Mouse (Mus musculus) hematopoietic stem cell, adult 5-6 weeks (primary cell): ENCODE measurements around the gene Slc35f5. TPM values are rescaled to one million over a fixed set of nuclear protein-coding genes. Genes with fewer than 3 reads are reported as not detected.

Experiments
- ATAC-seq, 2 experiments: fragments of 125-278 bp in 1 of 2; replicated peaks in 1 of 2; 2 replicates each; pipeline ENCODE4 v1.8.0; 2016 to 2017; ENCODE audit warnings: inconsistent platforms in 2 of 2, mild to moderate bottlenecking in 2 of 2, moderate number of reproducible peaks in 2 of 2, low read depth in 1 of 2, moderate TSS enrichment in 1 of 2; ENCODE audit not compliant: low FRiP score in 2 of 2, poor library complexity in 2 of 2, severe bottlenecking in 2 of 2, insufficient read depth in 1 of 2, low TSS enrichment in 1 of 2
- total RNA-seq: library from RNA; stranded (forward); fragments of 172-1452, 232-1000 nt; gene quantifications from 2 replicates; pipeline ENCODE4 v1.2.3, GENCODE M21; 2017

The Slc35f5 gene
- total RNA-seq, 1 experiment from 2014 or later = 13.5 TPM

- no peak for ATAC-seq
These were observed 674 bp upstream of the Slc35f5 start for GRCm38 (mm10) chr1:125559721-125560120.

GRCm38 (mm10) chr1:125561206-125561605 lies 811 bp downstream of the Slc35f5 start:
- ATAC-seq = peak; percentile 2 to 3; a peak in 1 of 4 replicates

GRCm38 (mm10) chr1:125561841-125562240 lies 1.4 kb downstream of the Slc35f5 start:
- ATAC-seq = no peak

- no peak for ATAC-seq
These were observed 7.7 kb downstream of the Slc35f5 start for GRCm38 (mm10) chr1:125568126-125568525.

DNA sequence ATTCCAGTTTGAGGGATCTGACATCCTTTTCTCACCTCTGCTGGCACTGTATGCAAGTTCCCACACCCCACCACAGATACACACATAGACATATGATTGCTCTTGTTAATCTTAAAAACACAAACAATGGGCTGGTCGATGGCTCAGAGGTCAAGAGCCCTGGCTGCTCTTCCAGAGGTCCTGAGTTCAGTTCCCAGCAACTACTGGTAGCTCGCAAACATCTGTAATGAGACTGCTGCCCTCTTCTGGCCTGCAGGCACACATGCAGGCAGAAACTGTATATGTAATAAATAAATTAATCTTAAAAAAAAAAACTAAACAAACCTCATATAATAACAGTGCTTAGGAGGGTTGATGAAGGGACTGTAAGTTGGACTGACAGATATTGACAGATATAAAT lies 13.8 kb downstream of the Slc35f5 start:
- no peak for ATAC-seq

DNA sequence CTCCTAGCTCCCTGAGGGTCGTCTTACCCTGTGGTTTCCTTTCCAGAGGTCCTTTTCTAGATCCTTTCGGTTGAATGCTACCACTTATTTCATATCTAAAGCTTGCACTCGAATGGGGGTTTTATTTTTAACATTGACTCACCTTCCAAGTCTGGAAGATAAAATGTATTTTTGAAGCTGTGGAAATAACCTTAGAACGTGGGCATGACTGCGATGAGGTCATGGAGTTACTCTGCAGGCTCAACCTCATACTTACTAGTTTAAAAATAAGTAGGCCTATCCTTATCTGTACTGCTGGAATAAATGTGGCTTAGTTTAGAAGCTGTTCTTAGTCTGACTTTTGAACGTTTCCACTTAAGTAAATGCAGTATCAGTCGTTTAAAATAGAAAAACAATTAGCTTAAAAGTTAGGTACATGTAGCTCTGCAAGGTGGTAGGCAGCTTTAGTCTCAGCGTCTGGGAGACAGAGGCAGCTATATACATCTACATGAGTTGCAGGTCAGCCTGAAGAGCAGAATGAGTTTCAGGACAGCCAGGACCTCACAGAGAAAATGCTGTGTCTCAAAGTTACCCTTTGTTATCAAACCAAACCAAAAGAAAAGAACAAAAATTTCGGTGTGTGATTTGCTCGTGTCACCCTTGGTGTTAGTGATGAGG lies 15.2 kb downstream of the Slc35f5 start:
- ATAC-seq = no peak

- ATAC-seq = peak; percentile 17 to 19; a peak in 1 of 4 replicates
These were observed 16.6 kb downstream of the Slc35f5 start for GRCm38 (mm10) chr1:125576965-125577364.

DNA sequence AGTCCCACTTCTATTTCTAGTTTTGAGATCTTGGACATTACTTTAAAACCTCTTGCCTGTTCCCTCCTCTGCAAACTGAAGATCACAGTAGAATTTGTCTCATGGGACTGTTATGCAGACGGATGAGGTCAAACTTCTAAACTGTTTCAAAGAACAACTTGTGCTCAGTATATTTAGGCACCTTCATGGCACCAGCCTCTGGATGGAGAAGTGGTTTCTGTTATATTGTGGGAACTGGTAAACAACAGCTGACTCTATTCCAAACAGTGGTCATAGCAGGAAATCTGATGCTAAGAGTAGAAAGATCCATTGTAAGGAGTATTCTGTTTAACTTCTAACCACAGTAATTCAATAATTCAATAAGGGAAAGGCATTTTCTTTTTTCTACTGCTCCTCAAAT lies 17.7 kb downstream of the Slc35f5 start:
- no peak for ATAC-seq

DNA sequence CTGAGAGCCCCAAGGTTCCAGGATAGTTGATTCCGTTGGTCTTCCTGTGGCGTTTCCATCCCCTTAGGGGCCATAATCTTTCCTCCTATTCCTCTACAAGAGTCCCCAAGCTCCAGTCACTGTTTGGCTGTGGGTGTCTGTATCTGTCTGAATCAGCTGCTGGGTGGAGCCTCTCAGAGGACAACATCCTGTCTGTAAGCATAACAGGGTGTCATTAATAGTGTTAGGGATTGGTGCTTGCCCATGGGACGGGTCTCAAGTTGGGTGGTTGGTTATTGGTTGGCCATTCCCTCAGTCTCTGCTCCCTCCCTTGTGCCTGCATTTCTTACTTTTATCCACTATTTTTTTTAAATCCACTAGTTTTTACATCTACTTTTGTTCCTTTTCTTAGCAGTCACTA lies 20.7 kb downstream of the Slc35f5 start:
- ATAC-seq = no peak

- no peak for ATAC-seq
These were observed 43.2 kb downstream of the Slc35f5 start for GRCm38 (mm10) chr1:125603620-125604019.

DNA sequence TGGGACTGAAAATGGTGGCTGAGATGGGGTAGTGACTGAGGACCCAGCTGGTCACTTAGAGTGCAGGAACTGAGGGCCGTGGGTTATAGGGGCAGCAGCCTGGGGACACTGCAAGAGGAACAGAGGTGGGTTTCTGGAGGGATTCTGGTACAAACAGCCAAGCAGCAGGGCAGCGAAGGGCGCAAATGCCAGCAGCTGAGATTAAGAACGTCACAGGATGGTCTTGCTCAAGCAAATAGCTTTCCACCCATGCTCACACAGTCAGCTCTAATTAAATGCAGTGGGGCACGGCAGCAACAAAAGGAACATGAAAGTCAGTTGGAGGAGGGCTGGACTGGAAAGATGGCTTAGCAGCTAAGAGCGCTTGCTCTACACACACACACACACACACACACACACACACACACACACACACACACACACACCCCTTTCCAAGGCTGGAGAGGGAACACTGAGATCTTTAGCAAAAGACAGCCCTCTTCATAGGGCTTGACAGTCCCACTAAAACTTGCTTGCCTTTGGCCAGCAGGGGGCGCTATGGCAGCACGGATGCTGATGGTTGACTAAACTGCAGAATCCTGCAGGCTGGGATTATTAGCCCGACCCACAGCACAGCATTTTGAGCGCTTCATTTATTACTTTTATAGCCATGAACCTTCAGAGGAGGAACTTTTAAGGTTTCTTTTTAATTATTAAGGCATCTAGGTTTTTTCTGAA lies 46.9 kb downstream of the Slc35f5 start:
- ATAC-seq = peak; percentile 87 to 91

DNA sequence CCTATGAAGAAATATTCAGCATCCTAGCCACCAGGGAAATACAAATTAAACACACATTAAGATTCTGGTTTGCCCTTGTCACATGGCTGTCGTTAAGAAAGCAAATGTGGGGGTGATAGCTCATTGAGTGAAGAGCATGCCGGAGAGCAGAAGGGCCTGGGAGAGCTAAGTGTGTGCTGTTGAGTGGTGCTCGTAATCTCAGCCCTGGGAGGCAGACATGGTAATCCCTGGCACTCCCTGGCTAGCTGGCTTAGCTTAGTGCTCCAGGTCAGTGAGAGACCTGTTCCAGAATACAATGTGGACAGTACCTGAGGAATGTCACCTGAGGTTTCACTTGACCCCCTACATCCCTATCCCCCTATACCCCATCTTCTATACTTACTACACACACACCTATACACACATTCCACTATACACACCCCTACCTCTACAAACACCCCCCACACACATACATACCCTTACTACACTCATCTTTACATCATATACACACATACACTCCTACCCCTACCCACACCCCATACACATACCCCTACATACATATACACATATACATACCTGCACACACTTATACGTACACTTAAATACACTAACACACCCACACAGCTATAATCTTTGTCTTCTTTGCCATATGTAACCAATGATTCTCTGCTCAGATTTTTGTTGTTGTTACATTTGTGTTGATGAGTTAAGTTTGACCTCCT lies 64.1 kb downstream of the Slc35f5 start:
- ATAC-seq = no peak

- ATAC-seq = no peak
These were observed 79.3 kb downstream of the Slc35f5 start for GRCm38 (mm10) chr1:125639501-125640253.

DNA sequence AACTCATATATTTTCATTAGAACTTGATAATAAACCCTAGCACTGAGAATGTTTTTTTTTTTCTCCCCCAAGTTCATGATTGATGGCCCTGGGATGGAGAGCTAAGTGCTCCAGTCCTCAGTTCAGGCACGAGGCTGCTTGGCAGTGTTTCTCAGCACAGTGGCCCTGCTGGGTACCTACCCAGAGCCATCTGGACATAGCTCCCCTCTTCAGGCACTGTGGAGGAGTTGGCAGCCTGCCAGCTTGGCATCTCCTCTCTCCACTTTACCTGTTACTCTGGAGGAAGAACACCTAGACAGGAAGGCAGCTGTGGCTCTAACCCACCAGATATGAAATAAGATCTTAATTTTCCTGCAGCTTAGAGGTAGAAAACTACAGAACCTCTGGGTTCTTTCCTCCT lies 83.2 kb downstream of the Slc35f5 start:
- ATAC-seq = no peak
